Mouse (Mus musculus) monocyte, adult 5-6 weeks (primary cell): ENCODE results near the gene Olfr1107. TPM values are rescaled to one million over a fixed set of nuclear protein-coding genes. Genes with fewer than 3 reads are reported as not detected.

Experiments used
- ATAC-seq: fragments of 153-309, 156-312 bp; replicated peaks from 2 replicates; pipeline ENCODE4 v1.8.0; 2017; ENCODE audit warnings: mild to moderate bottlenecking; ENCODE audit not compliant: low TSS enrichment, insufficient number of reproducible peaks, severe bottlenecking, poor library complexity, low FRiP score
- total RNA-seq: library from RNA; stranded (forward); fragments of 200-1000, 200-491, 200-594 nt; gene quantifications from 3 replicates; pipeline ENCODE4 v1.2.3, GENCODE M21; 2017

Olfr1107 gene
- not detected in 3 replicates for total RNA-seq

DNA sequence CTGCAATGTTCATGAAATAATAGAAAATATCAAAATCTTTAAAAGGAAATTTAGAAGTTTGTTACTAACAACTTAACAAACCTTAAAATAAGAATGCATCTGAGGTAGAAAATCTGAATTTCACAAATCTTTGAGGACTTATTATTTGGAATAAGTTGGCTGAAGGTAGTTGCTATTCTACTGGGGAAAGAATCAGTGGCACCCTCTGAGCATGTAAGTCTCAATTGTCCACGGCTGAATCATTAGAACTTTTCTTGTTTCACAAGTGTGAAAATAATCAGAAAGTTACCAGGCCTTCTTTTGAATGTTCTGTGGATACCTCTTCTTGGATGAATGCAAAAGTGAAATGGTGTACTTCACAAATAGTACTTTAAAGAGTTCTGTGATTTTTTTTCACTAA, at the start of gene Olfr1107:
Gene Olfr1107, minus strand, starts transcription at position 101 of the 400 bp plus-strand sequence.
- ATAC-seq, result no peak

DNA sequence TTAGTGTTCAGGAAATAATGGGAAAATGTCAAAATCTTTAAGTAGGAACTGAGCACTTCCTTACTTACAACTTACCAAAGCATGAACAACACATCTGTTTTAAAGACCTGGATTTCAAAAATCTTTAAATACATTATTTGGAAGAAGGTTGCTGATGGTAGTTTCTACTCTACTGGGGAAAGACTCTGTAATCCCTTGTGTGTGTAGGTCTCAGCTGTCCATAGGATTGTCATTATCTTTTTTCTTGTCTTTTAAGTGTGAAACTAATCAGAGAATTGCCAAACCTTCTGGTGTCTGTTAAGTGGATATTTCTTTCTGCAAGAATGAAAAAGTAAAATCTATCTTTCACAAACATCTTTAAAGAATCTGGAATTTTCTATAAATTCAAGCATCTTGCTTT, 38.9 kb upstream of the Olfr1107 start, which contains the start of gene Olfr259:
Gene Olfr259, minus strand, starts transcription at position 101 of the 400 bp plus-strand sequence.
- no peak for ATAC-seq

DNA sequence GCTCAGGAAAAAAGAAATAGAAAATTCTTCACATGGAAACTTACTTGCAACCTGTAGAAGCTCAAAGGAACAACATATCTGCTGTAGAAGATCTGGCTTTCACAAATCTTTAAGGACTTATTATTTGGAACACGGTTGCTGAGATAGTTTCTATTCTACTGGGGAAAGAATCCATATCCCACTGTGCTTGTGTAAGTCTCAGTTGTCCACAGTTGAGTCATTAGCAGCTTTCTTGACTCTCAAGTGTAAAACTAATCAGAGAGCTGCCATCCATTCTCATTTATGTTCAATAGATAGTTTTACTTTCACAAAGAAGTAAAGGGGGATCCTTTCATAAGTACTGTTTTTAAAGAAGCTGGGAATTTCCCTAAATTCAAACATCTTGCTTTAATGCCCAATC, 20.3 kb upstream of the Olfr1107 start, which contains the start of gene Olfr1109:
Gene Olfr1109, minus strand, starts transcription at position 101 of the 400 bp plus-strand sequence.
- no peak for ATAC-seq

DNA sequence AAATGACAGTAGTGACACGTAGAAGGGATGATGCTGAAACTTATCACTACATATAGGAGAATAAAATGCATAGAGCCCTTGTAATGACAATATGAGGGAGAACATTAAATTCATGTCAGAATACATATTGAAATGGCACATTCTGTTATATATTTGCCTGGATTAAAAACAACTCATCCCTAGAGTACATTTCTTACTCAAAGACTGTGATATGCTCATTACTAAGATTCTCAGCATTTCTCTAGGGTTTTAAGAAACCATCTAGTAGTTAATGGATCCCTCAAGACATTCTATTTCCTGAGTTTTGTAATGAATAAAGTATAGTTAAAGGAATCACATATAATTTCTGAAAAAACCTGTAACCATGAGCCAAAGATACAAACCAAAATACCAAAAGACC, 23.4 kb downstream of the Olfr1107 start, which contains the start of gene Olfr1106:
Gene Olfr1106, minus strand, starts transcription at position 101 of the 400 bp plus-strand sequence.
- ATAC-seq, result no peak

DNA sequence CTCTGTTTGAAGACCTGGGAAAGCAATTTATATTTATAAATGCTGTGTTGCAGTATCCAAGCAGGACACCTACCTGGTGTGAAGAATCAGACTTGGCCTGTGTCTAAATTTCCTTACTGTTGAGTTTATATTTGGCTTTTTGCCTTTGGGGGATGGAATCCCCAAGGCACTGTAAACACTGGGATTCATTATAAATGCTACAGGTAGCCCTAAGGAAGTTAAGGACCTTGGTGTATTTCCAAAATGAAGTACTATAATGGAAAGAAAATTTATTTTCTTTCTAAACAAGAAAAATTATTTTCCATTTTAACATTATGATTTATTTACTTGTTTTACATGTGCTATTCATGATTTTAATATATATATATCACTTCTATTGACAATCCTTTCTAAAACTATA, 39.2 kb downstream of the Olfr1107 start, which contains the start of gene Olfr1105:
Gene Olfr1105, minus strand, starts transcription at position 101 of the 400 bp plus-strand sequence.
- no peak for ATAC-seq

DNA sequence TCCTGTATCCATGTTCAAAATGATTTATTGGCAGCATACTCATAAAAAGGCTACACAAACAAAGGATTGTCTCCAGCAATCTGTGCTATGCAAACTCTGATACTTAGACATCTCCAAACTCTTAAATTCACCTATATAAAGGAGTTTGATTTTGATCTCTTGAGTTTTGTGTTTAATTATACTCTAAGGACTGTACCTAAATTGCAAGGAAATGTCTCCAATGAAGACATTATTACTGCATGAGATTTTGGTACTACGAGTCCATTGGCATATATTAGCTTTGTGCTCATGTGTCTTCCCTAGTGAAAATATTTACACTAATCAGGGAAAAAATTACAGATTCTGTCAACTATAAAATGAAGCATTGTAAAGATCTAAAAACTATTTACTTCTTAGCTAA, 48.6 kb downstream of the Olfr1107 start, which contains the start of gene Olfr1104:
Gene Olfr1104, minus strand, starts transcription at position 101 of the 400 bp plus-strand sequence.
- ATAC-seq, result no peak

Other genes with a start within 250 kb of the Olfr1107 start
- not detected in 3 replicates for gene Olfr1095, start 224.1 kb downstream of the Olfr1107 start, total RNA-seq
- gene Gm13723, start 201.0 kb downstream of the Olfr1107 start, total RNA-seq, result not detected in 3 replicates
- not detected in 3 replicates for gene Olfr1097, start 183.6 kb downstream of the Olfr1107 start, total RNA-seq
- not detected in 3 replicates for gene Olfr1098, start 151.3 kb downstream of the Olfr1107 start, total RNA-seq
- gene Olfr1099, start 115.1 kb downstream of the Olfr1107 start, total RNA-seq, result not detected in 3 replicates
- not detected in 3 replicates for gene Olfr1100, start 95.9 kb downstream of the Olfr1107 start, total RNA-seq
- not detected in 3 replicates for gene Olfr1101, start 84.6 kb downstream of the Olfr1107 start, total RNA-seq
- gene Olfr1102, start 77.4 kb downstream of the Olfr1107 start, total RNA-seq, result not detected in 3 replicates
- gene Olfr1104, start 48.7 kb downstream of the Olfr1107 start, total RNA-seq, result not detected in 3 replicates
- not detected in 3 replicates for gene Olfr1105, start 39.3 kb downstream of the Olfr1107 start, total RNA-seq
- not detected in 3 replicates for gene Olfr1106, start 23.5 kb downstream of the Olfr1107 start, total RNA-seq
- gene Olfr1109, start 20.2 kb upstream of the Olfr1107 start, total RNA-seq, result not detected in 3 replicates
- gene Olfr259, start 38.8 kb upstream of the Olfr1107 start, total RNA-seq, result not detected in 3 replicates
- gene Olfr1110, start 64.5 kb upstream of the Olfr1107 start, total RNA-seq, result not detected in 3 replicates
- gene Olfr1111, start 76.8 kb upstream of the Olfr1107 start, total RNA-seq, result not detected in 3 replicates
- gene Olfr1112, start 112.0 kb upstream of the Olfr1107 start, total RNA-seq, result not detected in 3 replicates
- gene Olfr1113, start 133.2 kb upstream of the Olfr1107 start, total RNA-seq, result not detected in 3 replicates
- not detected in 3 replicates for gene Olfr1115, start 172.2 kb upstream of the Olfr1107 start, total RNA-seq
- not detected in 3 replicates for gene Olfr1116, start 191.7 kb upstream of the Olfr1107 start, total RNA-seq
- gene Olfr1118, start 231.8 kb upstream of the Olfr1107 start, total RNA-seq, result not detected in 3 replicates